Mouse (Mus musculus): ENCODE results near the gene OR5BS1P. TPM values are rescaled to one million over a fixed set of nuclear protein-coding genes. Genes with fewer than 3 reads are reported as not detected.
"Not testable (repeated sequence)": the region's sequence is repeated elsewhere in the genome, so short reads cannot be mapped to it uniquely, and the experiment has no call there.

The OR5BS1P gene
- polyA plus RNA-seq (2015; fragmentation: Nextera tagmentation; extraction: Ambion mirVana): not detected in 2 replicates

GRCm38 (mm10) chr15:98469596-98469995, at the start of gene OR5BS1P:
Gene OR5BS1P, plus strand, starts transcription at chr15:98469896.
- Histone ChIP-seq H3K4me3 (ENCODE audit: low read depth, low read length) (no peak within 1 kb of the TSS), H3K27me3 (ENCODE audit: control insufficient read depth, insufficient read depth, low read length) (no peaks in the 10 kb centered on the region), H3K27ac (replicated peaks) (no peak within 1 kb of the TSS), H3K36me3 (ENCODE audit: control insufficient read depth, insufficient read depth, low read length) (no peaks in the 10 kb centered on the region), H3K9me3 (ENCODE audit: control insufficient read depth, low read length) (no peaks in the 10 kb centered on the region), H3K9ac (ENCODE audit: low read length) (no peak within 1 kb of the TSS), H3K4me2 (replicated peaks; ENCODE audit: low read depth) (no peak within 1 kb of the TSS), H3K4me1 (replicated peaks; ENCODE audit: control insufficient read depth, insufficient read depth) (no peaks in the 10 kb centered on the region)
- ATAC-seq (ENCODE audit: low FRiP score, low TSS enrichment): no peak
- no peak for TF ChIP-seq CTCF (IDR thresholded peaks at IDR 0.05; ENCODE audit: low read depth)
- TF ChIP-seq EP300 (optimal IDR thresholded peaks at IDR 0.05): no peak
- no peak for DNase-seq (ENCODE audit: low spot score)
- 89% methylated on average over 4 of the region's 4 CpGs for WGBS

GRCm38 (mm10) chr15:98420897-98421296, 48.8 kb upstream of the OR5BS1P start:
- TF ChIP-seq EP300 (optimal IDR thresholded peaks at IDR 0.05) (no peak), CTCF (IDR thresholded peaks at IDR 0.05; ENCODE audit: low read depth) (no peak)
- DNase-seq (ENCODE audit: low spot score) (no peak), ATAC-seq (ENCODE audit: low FRiP score, low TSS enrichment) (no peak)
- Histone ChIP-seq H3K4me2 (replicated peaks; ENCODE audit: low read depth) (no peak overlapping the region), H3K36me3 (ENCODE audit: control insufficient read depth, insufficient read depth, low read length) (no peaks in the 10 kb centered on the region), H3K9ac (ENCODE audit: low read length) (no peak overlapping the region), H3K9me3 (ENCODE audit: control insufficient read depth, low read length) (no peaks in the 10 kb centered on the region), H3K27me3 (ENCODE audit: control insufficient read depth, insufficient read depth, low read length) (no peaks in the 10 kb centered on the region), H3K4me3 (ENCODE audit: low read depth, low read length) (no peak overlapping the region), H3K4me1 (replicated peaks; ENCODE audit: control insufficient read depth, insufficient read depth) (no peaks in the 10 kb centered on the region), H3K27ac (replicated peaks) (no peak overlapping the region)
- 49% methylated on average over 4 of the region's 4 CpGs for WGBS

- H3K27ac ChIP-seq (replicated peaks): no peak overlapping the region
- H3K4me3 ChIP-seq (ENCODE audit: low read depth, low read length): no peak overlapping the region
- DNase-seq (ENCODE audit: low spot score) (no peak), ATAC-seq (ENCODE audit: low FRiP score, low TSS enrichment) (no peak)
- H3K9ac ChIP-seq (ENCODE audit: low read length): no peak overlapping the region
- H3K4me2 ChIP-seq (replicated peaks; ENCODE audit: low read depth): no peak overlapping the region
- WGBS: 65% methylated on average over 14 of the region's 14 CpGs
- H3K9me3 ChIP-seq (ENCODE audit: control insufficient read depth, low read length): no peaks in the 10 kb centered on the region
- no peaks in the 10 kb centered on the region for H3K4me1 ChIP-seq (replicated peaks; ENCODE audit: control insufficient read depth, insufficient read depth)
- TF ChIP-seq CTCF (IDR thresholded peaks at IDR 0.05; ENCODE audit: low read depth) (no peak), EP300 (optimal IDR thresholded peaks at IDR 0.05) (no peak)
- no peaks in the 10 kb centered on the region for H3K27me3 ChIP-seq (ENCODE audit: control insufficient read depth, insufficient read depth, low read length)
- H3K36me3 ChIP-seq (ENCODE audit: control insufficient read depth, insufficient read depth, low read length): no peaks in the 10 kb centered on the region
Observed at GRCm38 (mm10) chr15:98424326-98424725, 45.4 kb upstream of the OR5BS1P start.

- TF ChIP-seq CTCF (IDR thresholded peaks at IDR 0.05; ENCODE audit: low read depth): no peak
- TF ChIP-seq EP300 (optimal IDR thresholded peaks at IDR 0.05): no peak
- Histone ChIP-seq H3K9ac (ENCODE audit: low read length) (no peak overlapping the region), H3K27ac (replicated peaks) (no peak overlapping the region), H3K4me3 (ENCODE audit: low read depth, low read length) (no peak overlapping the region), H3K27me3 (ENCODE audit: control insufficient read depth, insufficient read depth, low read length) (no peaks in the 10 kb centered on the region), H3K36me3 (ENCODE audit: control insufficient read depth, insufficient read depth, low read length) (no peaks in the 10 kb centered on the region), H3K4me2 (replicated peaks; ENCODE audit: low read depth) (no peak overlapping the region), H3K9me3 (ENCODE audit: control insufficient read depth, low read length) (no peaks in the 10 kb centered on the region), H3K4me1 (replicated peaks; ENCODE audit: control insufficient read depth, insufficient read depth) (no peaks in the 10 kb centered on the region)
- WGBS: 59% methylated on average over 6 of the region's 6 CpGs
- ATAC-seq (ENCODE audit: low FRiP score, low TSS enrichment) (no peak), DNase-seq (ENCODE audit: low spot score) (no peak)
Observed at GRCm38 (mm10) chr15:98424753-98425152, 44.9 kb upstream of the OR5BS1P start.

GRCm38 (mm10) chr15:98425188-98425587, 44.5 kb upstream of the OR5BS1P start:
- WGBS: 77% methylated on average over 7 of the region's 7 CpGs
- DNase-seq (ENCODE audit: low spot score) (no peak), ATAC-seq (ENCODE audit: low FRiP score, low TSS enrichment) (no peak)
- Histone ChIP-seq H3K4me3 (ENCODE audit: low read depth, low read length) (no peak overlapping the region), H3K36me3 (ENCODE audit: control insufficient read depth, insufficient read depth, low read length) (no peaks in the 10 kb centered on the region), H3K4me2 (replicated peaks; ENCODE audit: low read depth) (no peak overlapping the region), H3K9me3 (ENCODE audit: control insufficient read depth, low read length) (no peaks in the 10 kb centered on the region), H3K9ac (ENCODE audit: low read length) (no peak overlapping the region), H3K27me3 (ENCODE audit: control insufficient read depth, insufficient read depth, low read length) (no peaks in the 10 kb centered on the region), H3K27ac (replicated peaks) (no peak overlapping the region), H3K4me1 (replicated peaks; ENCODE audit: control insufficient read depth, insufficient read depth) (no peaks in the 10 kb centered on the region)
- TF ChIP-seq EP300 (optimal IDR thresholded peaks at IDR 0.05) (no peak), CTCF (IDR thresholded peaks at IDR 0.05; ENCODE audit: low read depth) (no peak)

GRCm38 (mm10) chr15:98430925-98431324, 38.8 kb upstream of the OR5BS1P start, which contains the start of gene Olfr282:
Gene Olfr282, plus strand, starts transcription at chr15:98431225.
- ATAC-seq (ENCODE audit: low FRiP score, low TSS enrichment); H3K27me3 ChIP-seq (ENCODE audit: control insufficient read depth, insufficient read depth, low read length); H3K4me3 ChIP-seq (ENCODE audit: low read depth, low read length); H3K4me2 ChIP-seq (replicated peaks; ENCODE audit: low read depth); H3K9ac ChIP-seq (ENCODE audit: low read length); DNase-seq (ENCODE audit: low spot score); H3K36me3 ChIP-seq (ENCODE audit: control insufficient read depth, insufficient read depth, low read length); H3K4me1 ChIP-seq (replicated peaks; ENCODE audit: control insufficient read depth, insufficient read depth); H3K9me3 ChIP-seq (ENCODE audit: control insufficient read depth, low read length); H3K27ac ChIP-seq (replicated peaks): not testable (repeated sequence)
- WGBS: 68% methylated on average over 5 of the region's 5 CpGs

Data from stomach, postnatal 0 days (tissue).